Mouse (Mus musculus) forebrain, embryonic 14.5 days (tissue): ENCODE measurements at regions not wholly inside any gene's neighbourhood (a gene's known extent, or its start where the extent isn't known, plus 50 kb on each side); places are given as distances from the start of the nearest gene placed in this dataset.

ENCODE experiments used
- ATAC-seq: fragments of 200-750 bp; cut with Nextera tagmentation; 2 replicates; pipeline ENCODE4 v1.8.0; 2017; ENCODE audit warnings: mild to moderate bottlenecking, moderate library complexity
- DNase-seq: peaks from one replicate; pipeline ENCODE4 v3.0.0-alpha.2; 2015; ENCODE audit warnings: low spot score
- H3K27ac ChIP-seq: fragments of 300-500 bp; sonication (generic); 2 replicates; pipeline ENCODE4 v1.5.1; 2014; ENCODE audit warnings: low read depth, mild to moderate bottlenecking, control low read depth, low read length, moderate library complexity
- H3K27me3 ChIP-seq: fragments of 300-500 bp; sonication (generic); replicated peaks from 2 replicates; pipeline ENCODE4 v1.6.1; 2014; ENCODE audit warnings: low read length, control low read depth, mixed read lengths; ENCODE audit not compliant: control insufficient read depth, insufficient read depth
- H3K36me3 ChIP-seq: fragments of 300-500 bp; sonication (generic); 2 replicates; pipeline ENCODE4 v1.6.1; 2014; ENCODE audit warnings: low read length, control low read depth; ENCODE audit not compliant: control insufficient read depth, insufficient read depth
- H3K4me1 ChIP-seq: fragments of 300-500 bp; sonication (generic); 2 replicates; pipeline ENCODE4 v1.6.1; 2014; ENCODE audit warnings: antibody characterized with exemption, low read length, control low read depth; ENCODE audit not compliant: control insufficient read depth, insufficient read depth
- H3K4me2 ChIP-seq: fragments of 300-500 bp; sonication (generic); 2 replicates; pipeline ENCODE4 v1.6.1; 2014; ENCODE audit warnings: mild to moderate bottlenecking, control low read depth, low read length
- H3K4me3 ChIP-seq: fragments of 300-500 bp; sonication (generic); 2 replicates; pipeline ENCODE4 v1.5.1; 2014; ENCODE audit warnings: low read depth, low read length, control low read depth
- H3K9ac ChIP-seq: fragments of 300-500 bp; sonication (generic); 2 replicates; pipeline ENCODE4 v1.6.1; 2014; ENCODE audit warnings: mild to moderate bottlenecking, low read length, control low read depth, moderate library complexity
- H3K9me3 ChIP-seq: fragments of 300-500 bp; sonication (generic); replicated peaks from 2 replicates; pipeline ENCODE4 v1.6.1; 2016; ENCODE audit warnings: low read length, control low read depth, mixed read lengths; ENCODE audit not compliant: control insufficient read depth
- WGBS: fragments of 180-500 bp; shearing (Covaris S2); extraction: QIAGEN DNeasy Blood & Tissue Kit; methylation state at CpG from one replicate; pipeline ENCODE4 v1.1.7; 2014; 5-methylcytosine and 5-hydroxymethylcytosine counted together

GRCm38 (mm10) chr3:144011456-144012025 lies 193.5 kb downstream of the Lmo4 start:
- Histone ChIP-seq H3K27ac (no peak overlapping the region), H3K9ac (no peak overlapping the region), H3K36me3 (no peaks in the 10 kb centered on the region), H3K4me3 (no peak overlapping the region), H3K27me3 (no peaks in the 10 kb centered on the region), H3K9me3 (no peaks in the 10 kb centered on the region), H3K4me2 (no peak overlapping the region), H3K4me1 (no peaks in the 10 kb centered on the region; the same call in 1 of the 2 replicates)
- ATAC-seq: 0 out of 2 replicates have a peak, but pooled peaks have one; percentile 42
- WGBS: 44% methylated on average over 12 of the region's 12 CpGs
- DNase-seq: peak; percentile 31

- Histone ChIP-seq H3K36me3 (no peaks in the 10 kb centered on the region), H3K4me3 (no peak overlapping the region), H3K4me2 (no peak overlapping the region), H3K27ac (no peak overlapping the region), H3K9me3 (no peaks in the 10 kb centered on the region), H3K4me1 (no peaks in the 10 kb centered on the region; the same call in 1 of the 2 replicates), H3K9ac (no peak overlapping the region), H3K27me3 (no peaks in the 10 kb centered on the region)
- DNase-seq (peak; percentile 42), ATAC-seq (peak; percentile 45; the same call in 1 of the 2 replicates)
- 37% methylated on average over 6 of the region's 6 CpGs for WGBS
Measured at GRCm38 (mm10) chr3:144010558-144010957, 194.5 kb downstream of the Lmo4 start.

GRCm38 (mm10) chr3:144007111-144007619 lies 197.9 kb downstream of the Lmo4 start:
- Histone ChIP-seq H3K4me3 (no peak overlapping the region), H3K36me3 (no peaks in the 10 kb centered on the region), H3K9me3 (no peaks in the 10 kb centered on the region), H3K4me1 (no peaks in the 10 kb centered on the region; the same call in 1 of the 2 replicates), H3K9ac (no peak overlapping the region), H3K27me3 (no peaks in the 10 kb centered on the region), H3K4me2 (no peak overlapping the region), H3K27ac (no peak overlapping the region)
- 38% methylated on average over 4 of the region's 4 CpGs for WGBS
- DNase-seq (no peak), ATAC-seq (no peak)

GRCm38 (mm10) chr3:143997909-143998308 lies 207.1 kb downstream of the Lmo4 start:
- ATAC-seq: no peak

GRCm38 (mm10) chr3:143995045-143995444 lies 210.0 kb downstream of the Lmo4 start:
- Histone ChIP-seq H3K9me3 (no peaks in the 10 kb centered on the region), H3K27ac (no peak overlapping the region), H3K9ac (no peak overlapping the region), H3K27me3 (no peaks in the 10 kb centered on the region), H3K4me2 (no peak overlapping the region), H3K4me3 (no peak overlapping the region), H3K4me1 (no peaks in the 10 kb centered on the region), H3K36me3 (no peaks in the 10 kb centered on the region)
- DNase-seq (no peak), ATAC-seq (0 out of 2 replicates have a peak, but pooled peaks have one; percentile 7)
- WGBS: 85% methylated on average over 3 of the region's 3 CpGs

More at GRCm38 (mm10) chr3:143997909-143998308, 207.1 kb downstream of the Lmo4 start:
- Histone ChIP-seq H3K4me1 (no peaks in the 10 kb centered on the region), H3K4me3 (no peak overlapping the region), H3K27me3 (no peaks in the 10 kb centered on the region), H3K4me2 (no peak overlapping the region), H3K36me3 (no peaks in the 10 kb centered on the region), H3K9me3 (no peaks in the 10 kb centered on the region), H3K9ac (no peak overlapping the region), H3K27ac (no peak overlapping the region)
- DNase-seq: no peak
- 87% methylated on average over 8 of the region's 8 CpGs for WGBS

- H3K9ac ChIP-seq: no peak overlapping the region
- no peaks in the 10 kb centered on the region for H3K9me3 ChIP-seq
- no peak for DNase-seq
- H3K36me3 ChIP-seq: no peaks in the 10 kb centered on the region
- H3K4me2 ChIP-seq: no peak overlapping the region
- no peak for ATAC-seq
- 93% methylated on average over 4 of the region's 4 CpGs for WGBS
- no peak overlapping the region for H3K27ac ChIP-seq
- peaks cover 13% of the 10 kb centered on the region for H3K4me1 ChIP-seq
- no peak overlapping the region for H3K4me3 ChIP-seq
- H3K27me3 ChIP-seq: no peaks in the 10 kb centered on the region
Measured at GRCm38 (mm10) chr3:143988991-143989390, 216.0 kb downstream of the Lmo4 start.

- no peak for DNase-seq
- no peaks in the 10 kb centered on the region for H3K27me3 ChIP-seq
- WGBS: 96% methylated on average over 5 of the region's 5 CpGs
- peaks cover 13% of the 10 kb centered on the region for H3K4me1 ChIP-seq
- no peak overlapping the region for H3K4me3 ChIP-seq
- no peak for ATAC-seq
- H3K4me2 ChIP-seq: no peak overlapping the region
- no peak overlapping the region for H3K27ac ChIP-seq
- H3K36me3 ChIP-seq: no peaks in the 10 kb centered on the region
- no peaks in the 10 kb centered on the region for H3K9me3 ChIP-seq
- H3K9ac ChIP-seq: no peak overlapping the region
Measured at GRCm38 (mm10) chr3:143988037-143988436, 217.0 kb downstream of the Lmo4 start.

- ATAC-seq: no peak
- H3K36me3 ChIP-seq: no peaks in the 10 kb centered on the region
- WGBS: 96% methylated on average over 2 of the region's 2 CpGs
- no peaks in the 10 kb centered on the region for H3K27me3 ChIP-seq
- H3K4me1 ChIP-seq: peaks cover 13% of the 10 kb centered on the region
- no peak overlapping the region for H3K4me3 ChIP-seq
- no peak overlapping the region for H3K4me2 ChIP-seq
- no peak overlapping the region for H3K27ac ChIP-seq
- no peaks in the 10 kb centered on the region for H3K9me3 ChIP-seq
- DNase-seq: no peak
- no peak overlapping the region for H3K9ac ChIP-seq
Measured at GRCm38 (mm10) chr3:143986798-143987197, 218.2 kb downstream of the Lmo4 start.

GRCm38 (mm10) chr3:143986200-143986506 lies 218.9 kb downstream of the Lmo4 start:
- Histone ChIP-seq H3K4me1 (peaks cover 13% of the 10 kb centered on the region), H3K27me3 (no peaks in the 10 kb centered on the region), H3K27ac (no peak overlapping the region), H3K4me2 (no peak overlapping the region), H3K36me3 (no peaks in the 10 kb centered on the region), H3K4me3 (no peak overlapping the region), H3K9ac (no peak overlapping the region), H3K9me3 (no peaks in the 10 kb centered on the region)
- WGBS: 7% methylated on average over 5 of the region's 5 CpGs
- DNase-seq (peak; percentile 46), ATAC-seq (peak; percentile 55; the same call in 1 of the 2 replicates)
